Mouse (Mus musculus): Measurements from ENCODE around the gene Sec14l2. TPM values are rescaled to one million over a fixed set of nuclear protein-coding genes. Genes with fewer than 3 reads are reported as not detected.

Sec14l2 gene
- polyA plus RNA-seq, 1 experiment from 2014 or later, result 0.93 TPM

DNA sequence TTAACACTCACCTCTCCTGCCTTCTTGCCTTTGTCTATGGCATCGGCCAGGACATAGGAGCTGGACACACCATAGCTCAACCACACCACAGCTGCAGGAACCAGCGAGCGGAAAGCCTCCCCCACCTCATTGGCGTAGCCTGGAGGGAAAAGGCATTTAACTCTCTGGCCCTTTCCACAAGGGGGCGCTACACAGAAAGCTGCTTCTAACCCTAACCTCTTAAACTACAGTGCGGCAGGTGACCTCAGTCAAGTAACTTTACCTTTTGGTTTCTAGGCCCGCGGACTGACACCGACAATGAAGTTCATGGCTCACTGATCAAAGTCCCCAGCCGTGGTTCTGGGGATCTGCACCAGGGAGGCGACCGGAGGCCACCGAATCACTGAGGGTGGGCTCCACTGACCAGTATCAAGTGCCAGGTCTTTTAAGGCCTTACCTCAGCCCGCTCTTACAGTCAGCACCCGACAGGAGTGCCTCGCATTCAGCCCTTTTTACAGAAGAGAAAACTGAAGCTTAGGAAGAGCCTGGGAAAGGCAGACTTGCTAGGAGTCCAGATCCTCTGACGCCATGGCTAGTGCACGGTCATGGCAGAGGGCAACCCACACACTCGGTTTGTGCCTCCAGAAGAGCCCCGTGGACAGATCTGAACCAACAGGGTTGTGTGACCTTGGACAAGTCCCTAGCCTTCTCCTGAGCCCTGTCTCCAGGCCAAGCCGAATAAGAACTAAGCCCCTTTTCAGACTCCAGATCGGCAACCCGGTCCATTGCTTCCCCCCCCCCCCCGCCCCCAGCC, 28.6 kb downstream of the Sec14l2 start:
- H3K27ac ChIP-seq (ENCODE audit: low read depth, low read length), result peak overlapping the region; percentile 92
- peaks cover 16% of the 10 kb centered on the region for H3K36me3 ChIP-seq (ENCODE audit: control insufficient read depth, insufficient read depth, low read length)
- H3K9ac ChIP-seq (ENCODE audit: low read depth, low read length), result peak overlapping the region; percentile 92
- peak overlapping the region; percentile 61 for H3K4me3 ChIP-seq (ENCODE audit: low read depth, low read length)
- H3K4me1 ChIP-seq (ENCODE audit: control insufficient read depth, insufficient read depth, low read length), result peaks cover 19% of the 10 kb centered on the region; the same call in 1 of the 2 replicates
- peaks cover 4% of the 10 kb centered on the region; the same call in 1 of the 2 replicates for H3K9me3 ChIP-seq (replicated peaks; ENCODE audit: control insufficient read depth, low read length)
- ATAC-seq (replicated peaks; ENCODE audit: insufficient number of reproducible peaks, low FRiP score, low TSS enrichment), result no peak; the same call in 1 of the 2 replicates
- WGBS (ENCODE audit: insufficient replicate concordance), result 11% methylated on average over 22 of the region's 24 CpGs
- H3K4me2 ChIP-seq, result peak overlapping the region; percentile 95
- H3K27me3 ChIP-seq (ENCODE audit: control insufficient read depth, insufficient read depth, low read length), result no peaks in the 10 kb centered on the region

DNA sequence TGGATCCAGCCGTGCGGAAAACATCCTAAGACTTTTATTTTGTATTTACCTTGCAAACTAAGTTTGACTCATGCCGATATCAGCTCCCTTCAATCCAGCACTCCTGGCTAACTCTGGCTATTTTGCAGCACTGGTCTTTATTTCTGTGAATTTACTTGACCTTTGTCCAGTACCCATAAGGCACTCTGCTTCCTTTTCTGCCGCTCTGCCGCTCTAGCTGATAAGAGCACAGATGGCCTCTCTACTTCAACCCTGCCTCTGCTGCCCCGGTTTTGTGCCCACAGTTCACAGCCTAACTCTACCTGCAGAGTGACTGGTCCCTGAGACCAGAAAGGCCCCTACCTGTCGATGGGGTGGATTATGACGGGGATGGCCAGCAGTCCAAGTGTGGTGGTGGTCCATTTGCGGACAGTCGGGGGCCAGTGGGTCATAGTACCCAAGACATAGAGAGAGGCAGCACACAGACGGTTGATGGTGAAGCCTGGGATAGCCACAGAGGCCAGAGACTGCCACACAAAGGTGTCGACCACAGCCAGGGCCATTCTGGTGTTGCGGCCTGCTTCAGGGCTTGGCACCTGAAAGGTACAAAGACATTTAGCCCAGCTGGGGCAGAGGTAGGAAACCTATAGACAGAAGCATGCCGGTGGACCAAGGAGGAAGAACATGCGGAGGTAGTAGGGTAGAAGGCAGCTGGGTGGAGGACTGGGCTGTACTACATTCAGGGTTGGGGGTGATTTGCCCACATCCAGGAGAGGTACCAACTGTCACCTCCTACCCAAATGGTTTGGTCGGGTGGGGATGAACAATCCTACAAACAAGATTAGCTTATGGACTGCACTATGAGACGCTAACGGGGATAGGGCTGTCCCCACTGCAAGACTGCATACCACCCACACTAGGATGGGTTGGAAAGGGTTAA, 29.5 kb downstream of the Sec14l2 start:
- no peak for ATAC-seq (replicated peaks; ENCODE audit: insufficient number of reproducible peaks, low FRiP score, low TSS enrichment)
- H3K4me1 ChIP-seq (ENCODE audit: control insufficient read depth, insufficient read depth, low read length), result peaks cover 19% of the 10 kb centered on the region; the same call in 1 of the 2 replicates
- H3K4me3 ChIP-seq (ENCODE audit: low read depth, low read length), result peak overlapping the region; percentile 61
- H3K27me3 ChIP-seq (ENCODE audit: control insufficient read depth, insufficient read depth, low read length), result no peaks in the 10 kb centered on the region
- 74% methylated on average over 18 of the region's 18 CpGs for WGBS (ENCODE audit: insufficient replicate concordance)
- H3K9me3 ChIP-seq (replicated peaks; ENCODE audit: control insufficient read depth, low read length), result peaks cover 4% of the 10 kb centered on the region; the same call in 1 of the 2 replicates
- H3K36me3 ChIP-seq (ENCODE audit: control insufficient read depth, insufficient read depth, low read length), result peaks cover 16% of the 10 kb centered on the region
- H3K9ac ChIP-seq (ENCODE audit: low read depth, low read length), result no peak overlapping the region
- H3K27ac ChIP-seq (ENCODE audit: low read depth, low read length), result no peak overlapping the region
- peak overlapping the region; percentile 95 for H3K4me2 ChIP-seq

DNA sequence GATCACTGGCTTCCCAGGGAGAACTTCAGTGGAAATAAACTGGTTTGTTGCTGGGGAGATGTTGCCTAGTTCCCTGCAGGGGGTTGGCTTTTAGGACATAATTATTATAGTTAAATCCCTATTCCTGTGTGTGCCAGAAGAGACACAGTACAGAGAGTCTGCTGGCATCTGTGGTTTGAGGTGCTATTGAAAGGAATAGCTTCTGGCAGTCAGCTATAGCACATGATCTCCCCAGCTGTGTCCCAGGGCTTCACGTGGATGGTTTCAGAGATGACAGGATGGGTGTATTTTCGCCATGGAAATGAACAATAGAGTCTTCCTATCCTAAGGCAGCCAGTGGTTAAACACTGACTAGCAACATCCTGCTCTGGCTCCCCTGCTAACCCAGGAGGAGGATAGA, 35.9 kb downstream of the Sec14l2 start:
- Histone ChIP-seq H3K27ac (ENCODE audit: low read depth, low read length) (no peak overlapping the region), H3K9me3 (replicated peaks; ENCODE audit: control insufficient read depth, low read length) (peaks cover 4% of the 10 kb centered on the region; the same call in 1 of the 2 replicates), H3K9ac (ENCODE audit: low read depth, low read length) (no peak overlapping the region), H3K36me3 (ENCODE audit: control insufficient read depth, insufficient read depth, low read length) (peaks cover 16% of the 10 kb centered on the region), H3K4me1 (ENCODE audit: control insufficient read depth, insufficient read depth, low read length) (no peaks in the 10 kb centered on the region), H3K4me2 (no peak overlapping the region), H3K27me3 (ENCODE audit: control insufficient read depth, insufficient read depth, low read length) (no peaks in the 10 kb centered on the region), H3K4me3 (ENCODE audit: low read depth, low read length) (no peak overlapping the region)
- no peak for ATAC-seq (replicated peaks; ENCODE audit: insufficient number of reproducible peaks, low FRiP score, low TSS enrichment)
- WGBS (ENCODE audit: insufficient replicate concordance), result 55% methylated on average over 2 of the region's 2 CpGs

DNA sequence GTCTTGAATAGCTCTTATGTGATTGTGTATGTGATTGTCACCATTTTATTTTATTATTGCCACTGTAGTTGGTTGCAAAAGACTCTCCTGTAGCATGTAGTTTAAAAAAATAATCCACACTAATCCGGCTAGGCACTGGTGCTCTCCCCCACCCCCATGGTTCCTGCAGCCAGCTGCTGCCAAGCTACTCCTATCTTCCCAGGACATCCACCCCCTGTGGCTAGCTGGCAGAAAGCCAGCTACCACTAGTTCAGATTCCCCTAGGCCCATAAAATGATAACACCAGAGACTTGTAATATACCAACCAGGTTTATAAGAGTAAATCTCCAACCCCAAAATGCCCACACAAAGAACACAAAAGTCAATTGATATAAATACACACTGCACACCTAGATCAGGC, 37.0 kb downstream of the Sec14l2 start:
- Histone ChIP-seq H3K9ac (ENCODE audit: low read depth, low read length) (no peak overlapping the region), H3K4me1 (ENCODE audit: control insufficient read depth, insufficient read depth, low read length) (no peaks in the 10 kb centered on the region), H3K4me3 (ENCODE audit: low read depth, low read length) (no peak overlapping the region), H3K9me3 (replicated peaks; ENCODE audit: control insufficient read depth, low read length) (peaks cover 4% of the 10 kb centered on the region; the same call in 1 of the 2 replicates), H3K27me3 (ENCODE audit: control insufficient read depth, insufficient read depth, low read length) (no peaks in the 10 kb centered on the region), H3K27ac (ENCODE audit: low read depth, low read length) (no peak overlapping the region), H3K36me3 (ENCODE audit: control insufficient read depth, insufficient read depth, low read length) (peaks cover 7% of the 10 kb centered on the region), H3K4me2 (no peak overlapping the region)
- ATAC-seq (replicated peaks; ENCODE audit: insufficient number of reproducible peaks, low FRiP score, low TSS enrichment), result no peak
- 53% methylated on average over 1 of the region's 1 CpGs for WGBS (ENCODE audit: insufficient replicate concordance)

DNA sequence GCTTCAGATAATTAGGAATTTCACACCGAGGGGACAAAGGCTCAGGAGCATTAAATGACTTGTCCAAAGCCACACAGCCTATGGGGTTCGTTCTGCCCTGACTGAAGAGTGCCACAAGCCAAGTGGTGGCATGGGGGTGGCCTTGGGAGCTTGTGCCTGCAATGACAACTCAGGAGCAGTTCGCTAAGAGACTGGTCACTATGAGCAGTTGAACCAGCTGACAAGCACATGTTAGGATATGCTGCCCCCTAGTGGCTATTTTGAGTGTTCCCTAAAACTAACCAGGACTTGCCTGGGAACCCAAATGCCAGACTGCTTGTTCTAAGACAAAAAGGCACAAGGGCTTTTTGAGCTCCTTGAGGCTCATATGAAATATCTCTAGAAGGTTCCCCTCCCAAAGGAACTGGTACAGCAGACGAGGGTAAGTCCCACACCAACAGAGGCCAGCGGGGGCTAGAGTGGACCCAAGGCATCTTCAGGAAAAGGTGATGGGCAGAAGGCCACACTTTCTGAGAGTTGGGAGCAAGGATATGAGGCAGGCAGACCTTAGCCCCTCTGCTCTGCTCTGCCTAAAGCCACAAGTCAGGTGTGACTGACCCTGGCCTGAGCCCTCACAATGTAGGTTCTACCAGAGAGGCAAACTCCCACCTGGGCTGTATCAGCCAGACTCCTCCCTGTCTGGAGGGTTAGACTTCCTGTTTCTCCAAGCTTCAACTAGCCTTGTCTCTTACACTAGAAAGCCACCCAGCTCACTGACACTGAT, 39.7 kb downstream of the Sec14l2 start:
- no peaks in the 10 kb centered on the region for H3K4me1 ChIP-seq (ENCODE audit: control insufficient read depth, insufficient read depth, low read length)
- no peak overlapping the region for H3K4me3 ChIP-seq (ENCODE audit: low read depth, low read length)
- no peaks in the 10 kb centered on the region; the same call in 1 of the 2 replicates for H3K27me3 ChIP-seq (ENCODE audit: control insufficient read depth, insufficient read depth, low read length)
- ATAC-seq (replicated peaks; ENCODE audit: insufficient number of reproducible peaks, low FRiP score, low TSS enrichment), result no peak
- WGBS (ENCODE audit: insufficient replicate concordance), result 35% methylated on average over 5 of the region's 5 CpGs
- no peak overlapping the region for H3K4me2 ChIP-seq
- no peak overlapping the region for H3K27ac ChIP-seq (ENCODE audit: low read depth, low read length)
- H3K9ac ChIP-seq (ENCODE audit: low read depth, low read length), result no peak overlapping the region
- no peaks in the 10 kb centered on the region for H3K36me3 ChIP-seq (ENCODE audit: control insufficient read depth, insufficient read depth, low read length)
- no peaks in the 10 kb centered on the region for H3K9me3 ChIP-seq (replicated peaks; ENCODE audit: control insufficient read depth, low read length)

DNA sequence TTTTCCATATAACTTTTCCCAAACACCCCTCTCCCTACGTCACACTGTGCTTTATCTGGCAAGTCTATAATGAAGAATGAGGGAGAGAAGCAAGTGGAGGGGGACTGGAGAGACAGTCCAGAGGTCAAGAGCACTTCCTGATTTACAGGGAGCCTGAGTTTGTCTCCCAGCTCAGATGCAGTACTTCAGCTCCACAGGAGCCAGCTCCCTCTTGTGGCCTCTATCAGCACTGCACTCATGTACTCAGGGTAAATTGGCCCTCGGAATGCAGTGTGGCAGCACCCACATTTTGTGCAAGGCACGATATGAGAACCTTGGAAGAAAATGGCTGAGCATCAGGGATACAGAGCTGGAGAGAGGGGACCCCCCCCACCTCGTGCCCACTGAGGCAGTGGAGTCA, 43.0 kb downstream of the Sec14l2 start:
- H3K9me3 ChIP-seq (replicated peaks; ENCODE audit: control insufficient read depth, low read length), result no peaks in the 10 kb centered on the region
- no peak overlapping the region for H3K4me2 ChIP-seq
- no peak overlapping the region for H3K4me3 ChIP-seq (ENCODE audit: low read depth, low read length)
- WGBS (ENCODE audit: insufficient replicate concordance), result 12% methylated on average over 4 of the region's 4 CpGs
- H3K27me3 ChIP-seq (ENCODE audit: control insufficient read depth, insufficient read depth, low read length), result no peaks in the 10 kb centered on the region; the same call in 1 of the 2 replicates
- no peaks in the 10 kb centered on the region for H3K4me1 ChIP-seq (ENCODE audit: control insufficient read depth, insufficient read depth, low read length)
- H3K36me3 ChIP-seq (ENCODE audit: control insufficient read depth, insufficient read depth, low read length), result no peaks in the 10 kb centered on the region
- no peak for ATAC-seq (replicated peaks; ENCODE audit: insufficient number of reproducible peaks, low FRiP score, low TSS enrichment)
- no peak overlapping the region for H3K27ac ChIP-seq (ENCODE audit: low read depth, low read length)
- no peak overlapping the region for H3K9ac ChIP-seq (ENCODE audit: low read depth, low read length)

DNA sequence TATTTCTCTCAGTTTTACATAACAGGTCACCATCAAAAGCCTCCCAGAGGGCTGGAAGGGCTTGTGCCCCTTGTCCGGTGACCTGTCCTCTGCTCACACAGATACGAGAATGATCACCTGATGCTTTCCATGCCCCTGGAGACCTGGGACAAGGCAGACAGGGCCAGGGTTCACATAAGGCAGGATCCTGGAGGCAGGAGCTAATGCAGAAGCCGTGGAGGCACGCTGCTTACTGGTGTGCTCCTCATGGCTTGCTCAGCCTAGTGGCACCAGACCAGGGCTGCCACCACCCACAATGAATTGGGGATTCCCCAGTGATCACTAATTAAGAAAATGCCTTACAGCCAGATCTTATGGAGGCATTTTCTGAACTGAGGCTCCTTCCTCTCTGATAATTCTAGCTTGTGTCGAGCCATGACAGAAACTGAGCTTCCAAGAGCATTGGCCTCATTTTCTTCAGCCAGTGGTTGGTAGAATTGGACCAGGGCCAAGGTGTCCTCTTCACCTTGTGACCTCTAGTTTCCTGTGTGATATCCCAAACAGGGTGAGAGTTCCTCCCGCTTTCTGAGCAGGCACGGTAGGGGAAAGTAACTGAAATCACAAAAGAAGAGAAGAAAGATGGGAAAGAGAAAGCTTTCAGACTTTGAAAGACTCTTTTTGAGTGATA, 44.8 kb downstream of the Sec14l2 start:
- no peaks in the 10 kb centered on the region for H3K4me1 ChIP-seq (ENCODE audit: control insufficient read depth, insufficient read depth, low read length)
- no peak for ATAC-seq (replicated peaks; ENCODE audit: insufficient number of reproducible peaks, low FRiP score, low TSS enrichment)
- no peak overlapping the region for H3K27ac ChIP-seq (ENCODE audit: low read depth, low read length)
- no peaks in the 10 kb centered on the region for H3K36me3 ChIP-seq (ENCODE audit: control insufficient read depth, insufficient read depth, low read length)
- no peak overlapping the region for H3K9ac ChIP-seq (ENCODE audit: low read depth, low read length)
- H3K27me3 ChIP-seq (ENCODE audit: control insufficient read depth, insufficient read depth, low read length), result no peaks in the 10 kb centered on the region; the same call in 1 of the 2 replicates
- H3K9me3 ChIP-seq (replicated peaks; ENCODE audit: control insufficient read depth, low read length), result no peaks in the 10 kb centered on the region
- 71% methylated on average over 7 of the region's 7 CpGs for WGBS (ENCODE audit: insufficient replicate concordance)
- no peak overlapping the region for H3K4me3 ChIP-seq (ENCODE audit: low read depth, low read length)
- no peak overlapping the region for H3K4me2 ChIP-seq

Data from heart, embryonic 11.5 days (tissue).